Mouse (Mus musculus): ENCODE results near the gene Ddx41. TPM values are rescaled to one million over a fixed set of nuclear protein-coding genes. Genes with fewer than 3 reads are reported as not detected.
"Not testable (repeated sequence)": the region's sequence is repeated elsewhere in the genome, so short reads cannot be mapped to it uniquely, and the experiment has no call there.

The Ddx41 gene
- total and polyA plus RNA-seq, 2 experiments from 2014 or later = 44.4 to 48.6 TPM

GRCm38 (mm10) chr13:55571027-55571751 lies 34.7 kb upstream of the Ddx41 start, which contains the start of gene Fam193b:
Gene Fam193b, minus strand, starts transcription at chr13:55571120.
- no peak for TF ChIP-seq CTCF (IDR thresholded peaks at IDR 0.05; ENCODE audit: low read depth)
- peak; percentile 91 for ATAC-seq
- WGBS = 2% methylated on average over 36 of the region's 47 CpGs

GRCm38 (mm10) chr13:55570286-55570973 lies 34.0 kb upstream of the Ddx41 start:
- no peak for TF ChIP-seq CTCF (IDR thresholded peaks at IDR 0.05; ENCODE audit: low read depth)
- peak; percentile 53 for DNase-seq (ENCODE audit: low spot score)
- H3K4me2 ChIP-seq (ENCODE audit: low read depth, low read length) = peak overlapping the region; percentile 96
- peak overlapping the region; percentile 91 for H3K9ac ChIP-seq (replicated peaks; ENCODE audit: low read length)
- no peaks in the 10 kb centered on the region for H3K36me3 ChIP-seq (ENCODE audit: insufficient read depth, low read length)
- peak overlapping the region; percentile 90 for H3K27ac ChIP-seq
- ATAC-seq = peak; percentile 71
- no peaks in the 10 kb centered on the region for H3K27me3 ChIP-seq (ENCODE audit: insufficient read depth, low read length)
- peak overlapping the region; percentile 72 for H3K4me3 ChIP-seq (ENCODE audit: low read length)
- peaks cover 9% of the 10 kb centered on the region for H3K4me1 ChIP-seq (ENCODE audit: insufficient read depth, low read length)
- no peaks in the 10 kb centered on the region for H3K9me3 ChIP-seq (ENCODE audit: low read length)
- WGBS = under 1% methylated on average over 43 of the region's 47 CpGs

More at GRCm38 (mm10) chr13:55571027-55571751, 34.7 kb upstream of the Ddx41 start, which contains the start of gene Fam193b:
- H3K36me3 ChIP-seq (ENCODE audit: insufficient read depth, low read length) = no peaks in the 10 kb centered on the region
- DNase-seq (ENCODE audit: low spot score) = peak; percentile 96
- peak within 1 kb of the TSS; percentile 96 for H3K4me2 ChIP-seq (ENCODE audit: low read depth, low read length)
- H3K27me3 ChIP-seq (ENCODE audit: insufficient read depth, low read length) = no peaks in the 10 kb centered on the region
- peak within 1 kb of the TSS; percentile 90 for H3K27ac ChIP-seq
- H3K9ac ChIP-seq (replicated peaks; ENCODE audit: low read length) = peak within 1 kb of the TSS; percentile 91
- H3K4me3 ChIP-seq (ENCODE audit: low read length) = peak within 1 kb of the TSS; percentile 72
- H3K9me3 ChIP-seq (ENCODE audit: low read length) = no peaks in the 10 kb centered on the region
- H3K4me1 ChIP-seq (ENCODE audit: insufficient read depth, low read length) = peaks cover 9% of the 10 kb centered on the region

GRCm38 (mm10) chr13:55569726-55570285 lies 33.3 kb upstream of the Ddx41 start:
- 2% methylated on average over 16 of the region's 16 CpGs for WGBS
- ATAC-seq = peak; percentile 53
- H3K9me3 ChIP-seq (ENCODE audit: low read length) = no peaks in the 10 kb centered on the region

GRCm38 (mm10) chr13:55568524-55568923 lies 32.1 kb upstream of the Ddx41 start:
- H3K27me3 ChIP-seq (ENCODE audit: insufficient read depth, low read length); H3K4me1 ChIP-seq (ENCODE audit: insufficient read depth, low read length); H3K36me3 ChIP-seq (ENCODE audit: insufficient read depth, low read length); H3K27ac ChIP-seq; ATAC-seq; DNase-seq (ENCODE audit: low spot score); H3K9ac ChIP-seq (replicated peaks; ENCODE audit: low read length); H3K9me3 ChIP-seq (ENCODE audit: low read length); H3K4me3 ChIP-seq (ENCODE audit: low read length); H3K4me2 ChIP-seq (ENCODE audit: low read depth, low read length): not testable (repeated sequence)
- WGBS = 88% methylated on average over 4 of the region's 4 CpGs

More at GRCm38 (mm10) chr13:55569726-55570285, 33.3 kb upstream of the Ddx41 start:
- peak overlapping the region; percentile 72 for H3K4me3 ChIP-seq (ENCODE audit: low read length)
- peak overlapping the region; percentile 96 for H3K4me2 ChIP-seq (ENCODE audit: low read depth, low read length)
- H3K36me3 ChIP-seq (ENCODE audit: insufficient read depth, low read length) = no peaks in the 10 kb centered on the region
- peak overlapping the region; percentile 90 for H3K27ac ChIP-seq
- H3K4me1 ChIP-seq (ENCODE audit: insufficient read depth, low read length) = peaks cover 9% of the 10 kb centered on the region
- no peaks in the 10 kb centered on the region for H3K27me3 ChIP-seq (ENCODE audit: insufficient read depth, low read length)
- peak; percentile 44 for TF ChIP-seq CTCF (IDR thresholded peaks at IDR 0.05; ENCODE audit: low read depth)
- peak overlapping the region; percentile 91 for H3K9ac ChIP-seq (replicated peaks; ENCODE audit: low read length)
- DNase-seq (ENCODE audit: low spot score) = peak; percentile 60

GRCm38 (mm10) chr13:55567949-55568348 lies 31.5 kb upstream of the Ddx41 start:
- Histone ChIP-seq H3K27ac (no peak overlapping the region), H3K4me1 (ENCODE audit: insufficient read depth, low read length) (peaks cover 9% of the 10 kb centered on the region), H3K9ac (replicated peaks; ENCODE audit: low read length) (no peak overlapping the region), H3K4me2 (ENCODE audit: low read depth, low read length) (no peak overlapping the region), H3K36me3 (ENCODE audit: insufficient read depth, low read length) (peaks cover 5% of the 10 kb centered on the region; the same call in 1 of the 2 replicates), H3K27me3 (ENCODE audit: insufficient read depth, low read length) (no peaks in the 10 kb centered on the region), H3K9me3 (ENCODE audit: low read length) (no peaks in the 10 kb centered on the region), H3K4me3 (ENCODE audit: low read length) (no peak overlapping the region)
- DNase-seq (ENCODE audit: low spot score) (no peak), ATAC-seq (no peak)
- TF ChIP-seq CTCF (IDR thresholded peaks at IDR 0.05; ENCODE audit: low read depth) = no peak
- WGBS = 87% methylated on average over 2 of the region's 2 CpGs

GRCm38 (mm10) chr13:55567001-55567400 lies 30.5 kb upstream of the Ddx41 start:
- 76% methylated on average over 6 of the region's 6 CpGs for WGBS
- Histone ChIP-seq H3K9ac (replicated peaks; ENCODE audit: low read length) (no peak overlapping the region), H3K4me3 (ENCODE audit: low read length) (no peak overlapping the region), H3K4me1 (ENCODE audit: insufficient read depth, low read length) (peaks cover 9% of the 10 kb centered on the region), H3K27me3 (ENCODE audit: insufficient read depth, low read length) (no peaks in the 10 kb centered on the region), H3K27ac (no peak overlapping the region), H3K36me3 (ENCODE audit: insufficient read depth, low read length) (peaks cover 5% of the 10 kb centered on the region; the same call in 1 of the 2 replicates), H3K9me3 (ENCODE audit: low read length) (no peaks in the 10 kb centered on the region), H3K4me2 (ENCODE audit: low read depth, low read length) (no peak overlapping the region)
- no peak for TF ChIP-seq CTCF (IDR thresholded peaks at IDR 0.05; ENCODE audit: low read depth)
- ATAC-seq = no peak
- DNase-seq (ENCODE audit: low spot score) = no peak

All from hindbrain, postnatal 0 days (tissue).